Mouse (Mus musculus) spleen, adult 2 months (tissue): Measurements from ENCODE around the gene Gramd4.

Experiments
- CTCF ChIP-seq: fragments of 200-500 bp; IDR thresholded peaks from 2 replicates; pipeline ENCODE4 v1.5.1; 2011; ENCODE audit warnings: mild to moderate bottlenecking, inconsistent platforms; ENCODE audit not compliant: insufficient read depth, insufficient read length, insufficient replicate concordance; ENCODE audit errors: extremely low read depth
- POLR2A ChIP-seq: fragments of 200-500 bp; IDR thresholded peaks from 2 replicates; pipeline ENCODE4 v1.6.1; 2011; ENCODE audit warnings: low read depth, low read length, inconsistent platforms

DNA sequence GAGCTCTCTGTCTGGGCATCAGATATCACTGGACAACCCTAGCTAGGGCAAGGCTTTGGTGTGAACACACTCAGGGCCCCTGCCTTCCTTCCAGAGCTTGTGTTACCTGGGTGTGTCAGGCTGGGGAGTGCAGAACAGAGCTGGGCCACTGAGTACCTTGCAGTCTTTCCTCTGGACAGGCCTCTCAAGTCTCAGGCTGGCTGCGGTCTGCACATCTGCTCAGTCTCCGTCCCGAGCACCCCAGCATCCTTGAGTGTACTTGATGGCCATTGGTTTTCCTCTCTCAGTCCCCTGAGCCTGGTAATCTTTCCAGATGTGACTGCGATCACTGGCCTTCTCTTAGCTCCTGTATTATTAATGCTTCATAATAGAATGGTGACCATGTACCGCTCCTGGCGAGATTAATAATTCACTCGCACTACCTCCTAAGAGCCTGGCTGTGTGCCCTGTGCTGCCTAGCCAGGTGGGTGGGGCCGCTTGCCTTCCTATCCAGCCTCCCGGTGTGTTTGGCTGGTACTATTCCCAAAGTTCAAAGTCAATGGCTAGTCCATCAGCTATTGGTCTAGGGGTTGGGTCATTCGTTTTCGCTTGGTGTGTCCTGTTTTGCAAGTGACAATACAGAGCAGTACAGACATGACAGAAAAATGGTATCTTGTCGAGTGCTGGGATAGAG is 34.6 kb downstream of the Gramd4 start:
- TF ChIP-seq CTCF (no peak), POLR2A (no peak)
